Mouse (Mus musculus): ENCODE results near the gene Tspan5.

GRCm38 (mm10) chr3:138801661-138802060 lies 59.7 kb downstream of the Tspan5 start:
- TF ChIP-seq CTCF (conservative IDR thresholded peaks at IDR 0.05; ENCODE audit: insufficient read depth, insufficient read length, low read depth, low read length) (no peak), POLR2A (IDR thresholded peaks at IDR 0.05; ENCODE audit: low read depth, low read length) (no peak)
